Mouse (Mus musculus) bone marrow, adult 2 months (tissue): ENCODE measurements around the gene Myo10.

Experiments
- CTCF ChIP-seq: fragments of 200-500 bp; IDR thresholded peaks from 2 replicates; pipeline ENCODE4 v1.5.1; 2011; ENCODE audit warnings: low read length, control low read depth; ENCODE audit not compliant: control insufficient read depth, insufficient read depth
- POLR2A ChIP-seq: fragments of 200-500 bp; IDR thresholded peaks from 2 replicates; pipeline ENCODE4 v1.6.1; 2011; ENCODE audit warnings: low read depth, mild to moderate bottlenecking, control low read depth, low read length, borderline replicate concordance; ENCODE audit not compliant: control insufficient read depth

GRCm38 (mm10) chr15:25850552-25850951 lies 228.2 kb downstream of the Myo10 start:
- TF ChIP-seq CTCF (no peak), POLR2A (no peak)
